Mouse (Mus musculus): ENCODE data around the gene Vmn2r116.
"Not testable (repeated sequence)": the region's sequence is repeated elsewhere in the genome, so short reads cannot be mapped to it uniquely, and the experiment has no call there.

Vmn2r116 gene

DNA sequence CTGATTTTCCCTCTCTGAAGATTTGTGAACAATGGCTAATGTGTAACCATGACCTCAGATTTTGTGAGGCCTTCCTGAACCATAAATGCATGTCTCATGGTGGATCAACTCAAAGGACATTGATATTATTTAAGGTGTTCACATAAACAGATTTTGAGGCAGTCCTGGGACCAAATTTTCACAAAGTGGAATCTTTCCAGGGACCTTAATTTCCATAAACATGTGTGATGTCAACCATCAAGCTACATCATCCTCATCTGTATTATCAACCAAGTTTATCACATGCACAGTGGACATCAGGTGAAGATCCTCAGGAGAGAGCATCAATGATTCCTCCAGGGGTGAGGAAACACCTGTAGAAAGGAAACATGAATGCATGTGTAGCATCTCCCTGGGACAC is at the start of gene Vmn2r116:
TSS of gene Vmn2r116 (plus strand) at position 301 of the 400 bp plus-strand sequence.
- not testable (repeated sequence) for DNase-seq (ENCODE audit: low read depth, low spot score)

GRCm38 (mm10) chr17:23343441-23343840 is 41.0 kb upstream of the Vmn2r116 start, which contains the start of gene Vmn2r115:
TSS of gene Vmn2r115 (plus strand) at chr17:23343741.
- DNase-seq (ENCODE audit: low read depth, low spot score), result not testable (repeated sequence)

GRCm38 (mm10) chr17:23351644-23352043 is 32.8 kb upstream of the Vmn2r116 start:
- no peak for DNase-seq (ENCODE audit: low read depth, low spot score)

DNA sequence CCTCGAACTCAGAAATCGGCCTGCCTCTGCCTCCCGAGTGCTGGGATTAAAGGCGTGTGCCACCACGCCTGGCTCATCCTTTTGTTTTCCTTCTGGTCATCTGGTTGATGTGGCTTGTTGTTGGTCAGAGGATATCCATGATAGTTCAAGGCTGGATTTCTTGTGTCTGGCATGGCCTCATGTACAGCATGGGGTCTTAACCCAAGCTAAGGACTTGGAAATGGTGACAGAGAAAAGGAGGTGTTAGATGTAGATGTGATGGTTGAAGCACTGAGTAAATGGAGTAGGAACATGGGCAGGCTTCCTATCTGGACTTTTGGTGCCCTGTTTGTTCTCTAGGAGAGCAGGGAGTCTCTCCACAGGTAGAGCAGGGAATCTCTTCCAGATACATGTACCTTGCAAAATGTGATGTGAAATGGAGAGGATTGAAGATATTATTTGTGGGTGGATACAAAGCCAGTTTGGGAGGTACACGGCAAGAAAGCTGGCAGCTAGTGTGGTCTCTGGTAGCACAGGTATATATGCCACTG is 48.8 kb downstream of the Vmn2r116 start:
- DNase-seq (ENCODE audit: low read depth, low spot score), result no peak

Data from retina, postnatal 7 days (tissue).